Mouse (Mus musculus) neural tube, embryonic 10.5 days (tissue): ENCODE data around the gene Catspere2.

Experiments used
- DNase-seq: peaks from one replicate; pipeline ENCODE4 v3.0.0-alpha.2; 2017; ENCODE audit warnings: low spot score; ENCODE audit errors: extremely low spot score

Catspere2 gene

GRCm38 (mm10) chr1:178219166-178220077 is 236.2 kb downstream of the Catspere2 start:
- DNase-seq: no peak
